7 mouse cellular contexts compared by ENCODE assay signal in the genomic region with DNA sequence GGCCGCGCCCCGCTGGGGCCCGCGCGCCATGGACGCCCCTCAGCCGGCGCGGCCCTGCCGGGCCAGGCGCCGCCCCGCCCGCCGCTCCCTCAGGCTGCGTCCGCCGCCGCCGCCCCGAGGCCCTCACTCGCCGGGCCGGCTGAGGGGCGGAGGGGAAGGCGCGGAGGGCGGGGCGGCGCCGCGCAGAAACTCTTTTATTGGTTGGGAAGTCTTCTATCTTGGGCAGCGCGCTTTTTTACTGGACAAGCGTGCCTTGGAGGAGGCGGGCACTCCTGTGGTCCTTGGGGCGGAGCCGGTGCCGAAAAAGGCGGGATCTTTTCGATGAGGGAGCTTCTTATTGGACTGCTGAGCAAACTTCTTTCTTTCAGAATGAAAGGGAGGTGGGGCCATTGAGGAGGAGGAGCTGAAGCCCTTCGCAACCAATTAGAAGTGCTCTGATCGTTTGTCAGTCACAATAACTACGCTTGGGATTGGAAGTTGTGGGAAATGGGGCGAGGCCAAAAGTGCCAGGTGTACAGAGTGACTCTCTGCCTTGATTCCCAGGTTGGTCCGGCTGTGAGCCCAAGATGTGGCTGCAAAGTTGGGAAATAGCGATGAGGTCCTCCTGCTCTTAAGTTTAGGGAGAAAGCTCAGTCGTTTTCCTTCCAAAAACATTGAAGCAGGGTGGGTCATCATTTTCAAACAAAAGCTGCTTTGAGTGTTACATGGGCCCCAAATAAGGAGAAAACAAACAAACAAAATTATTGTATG. TPM values are rescaled to one million over a fixed set of nuclear protein-coding genes. Genes with fewer than 3 reads are reported as not detected.
DNase-seq lines count a peak whose midpoint lies in the region; ATAC-seq lines count a peak whose summit lies in the region.

Gna12 (minus strand) TSS at position 118 of the 750 bp plus-strand sequence.

- H3K27me3 ChIP-seq in embryonic facial prominence, embryonic 12.5 days, result no peaks in the 10 kb centered on the region
- H3K27me3 ChIP-seq in limb, embryonic 11.5 days (ENCODE audit: control insufficient read depth, insufficient read depth, low read length), result no peaks in the 10 kb centered on the region
- no peaks in the 10 kb centered on the region for H3K27me3 ChIP-seq in midbrain, embryonic 14.5 days (ENCODE audit: control insufficient read depth, insufficient read depth, low read length)

- 0 out of 2 replicates have a peak, but pooled peaks cover under 1% of the 10 kb centered on the region for H3K36me3 ChIP-seq in embryonic facial prominence, embryonic 12.5 days
- no peaks in the 10 kb centered on the region for H3K36me3 ChIP-seq in limb, embryonic 11.5 days (ENCODE audit: control insufficient read depth, insufficient read depth, low read length)
- no peaks in the 10 kb centered on the region for H3K36me3 ChIP-seq in midbrain, embryonic 14.5 days (ENCODE audit: control insufficient read depth, insufficient read depth, low read length)

- peak within 1 kb of the TSS; percentile 85 for H3K9ac ChIP-seq in embryonic facial prominence, embryonic 12.5 days
- H3K9ac ChIP-seq in limb, embryonic 11.5 days (ENCODE audit: low read length), result peak within 1 kb of the TSS; percentile 79
- H3K9ac ChIP-seq in midbrain, embryonic 14.5 days (replicated peaks; ENCODE audit: low read length), result peak within 1 kb of the TSS; percentile 82

- H3K4me2 ChIP-seq in embryonic facial prominence, embryonic 12.5 days (replicated peaks), result peak within 1 kb of the TSS; percentile 82
- peak within 1 kb of the TSS; percentile 95 for H3K4me2 ChIP-seq in limb, embryonic 11.5 days (ENCODE audit: low read depth, severe bottlenecking)
- peak within 1 kb of the TSS; percentile 95 for H3K4me2 ChIP-seq in midbrain, embryonic 14.5 days (ENCODE audit: low read length)

- peaks cover 26% of the 10 kb centered on the region for H3K4me1 ChIP-seq in embryonic facial prominence, embryonic 12.5 days
- H3K4me1 ChIP-seq in limb, embryonic 11.5 days (ENCODE audit: control insufficient read depth, insufficient read depth, low read length), result 0 out of 2 replicates have a peak, but pooled peaks cover 3% of the 10 kb centered on the region
- peaks cover 32% of the 10 kb centered on the region for H3K4me1 ChIP-seq in midbrain, embryonic 14.5 days (ENCODE audit: control insufficient read depth, insufficient read depth, low read length)

- under 1% methylated on average over 48 of the region's 49 CpGs for WGBS in embryonic facial prominence, embryonic 12.5 days
- under 1% methylated on average over 44 of the region's 49 CpGs for WGBS in limb, embryonic 11.5 days
- WGBS in midbrain, embryonic 14.5 days, result under 1% methylated on average over 48 of the region's 49 CpGs

- no peaks in the 10 kb centered on the region for H3K9me3 ChIP-seq in embryonic facial prominence, embryonic 12.5 days
- H3K9me3 ChIP-seq in limb, embryonic 11.5 days (ENCODE audit: control insufficient read depth, low read length), result no peaks in the 10 kb centered on the region
- H3K9me3 ChIP-seq in midbrain, embryonic 14.5 days (ENCODE audit: control insufficient read depth, low read length), result no peaks in the 10 kb centered on the region

- ATAC-seq in embryonic facial prominence, embryonic 12.5 days (ENCODE audit: insufficient number of reproducible peaks, insufficient read depth, low FRiP score, low TSS enrichment), result peak; percentile 98
- peak; percentile 98 for ATAC-seq in limb, embryonic 11.5 days (ENCODE audit: insufficient number of reproducible peaks, low FRiP score, low TSS enrichment, low read depth)
- ATAC-seq in midbrain, embryonic 14.5 days (ENCODE audit: low FRiP score, low TSS enrichment), result peak; percentile 98

- peak within 1 kb of the TSS; percentile 77 for H3K27ac ChIP-seq in embryonic facial prominence, embryonic 12.5 days
- peak within 1 kb of the TSS; percentile 36; the same call in 1 of the 2 replicates for H3K27ac ChIP-seq in limb, embryonic 11.5 days (replicated peaks; ENCODE audit: low read depth, low read length)
- H3K27ac ChIP-seq in midbrain, embryonic 14.5 days (replicated peaks; ENCODE audit: low read depth, low read length), result peak within 1 kb of the TSS; percentile 88

- DNase-seq in adrenal gland, postnatal 25 days, result peak; percentile 94
- peak; percentile 100 for DNase-seq in heart, adult 11 months
- peak; percentile 98 for DNase-seq in kidney, adult 18-20 months
- peak; percentile 98 for DNase-seq in limb, embryonic 11.5 days (ENCODE audit: low spot score)
- DNase-seq in midbrain, embryonic 14.5 days, result peak; percentile 99
- peak; percentile 95 to 97 for DNase-seq in spleen, adult 18-20 months

- peak within 1 kb of the TSS; percentile 65 for H3K4me3 ChIP-seq in embryonic facial prominence, embryonic 12.5 days
- H3K4me3 ChIP-seq in limb, embryonic 11.5 days (ENCODE audit: low read depth, low read length), result peak within 1 kb of the TSS; percentile 74
- H3K4me3 ChIP-seq in midbrain, embryonic 14.5 days (replicated peaks; ENCODE audit: low read depth, low read length), result peak within 1 kb of the TSS; percentile 82

RNA-seq across cellular contexts. Expression of gene Gna12, which starts in this region (rescaled TPM):
- 129 and 166 TPM in 2 replicates for total RNA-seq in adrenal gland, postnatal 25 days (2021)
- polyA plus RNA-seq in embryonic facial prominence, embryonic 12.5 days (2016; fragmentation: Nextera tagmentation; extraction: Ambion mirVana), result 30.5 and 57.8 TPM in 2 replicates
- polyA plus RNA-seq in limb, embryonic 11.5 days (2014; fragmentation: Nextera tagmentation; extraction: Ambion mirVana), result 34.5 and 48.7 TPM in 2 replicates
- polyA plus RNA-seq in midbrain, embryonic 14.5 days (2014; fragmentation: Nextera tagmentation; extraction: Ambion mirVana), result 21.6 and 22.5 TPM in 2 replicates

Comparison
In these comparisons a context has a peak if more than half of its experiments do, and no peak if none do; other contexts are left out.
1. Peak in every context shown above with its lines: DNase-seq, ATAC-seq, H3K4me3 ChIP-seq and H3K27ac ChIP-seq.
2. H3K27ac ChIP-seq: peak in every context shown above with its lines; median percentile 88 in midbrain, embryonic 14.5 days; 77 in embryonic facial prominence, embryonic 12.5 days; 36 in limb, embryonic 11.5 days.